Mouse (Mus musculus) embryonic facial prominence, embryonic 15.5 days (tissue): ENCODE data around the gene Nat10. TPM values are rescaled to one million over a fixed set of nuclear protein-coding genes. Genes with fewer than 3 reads are reported as not detected.
A peak's percentile ranks its signal among the peaks of the same experiment; 100 is the strongest.

Experiments used
- ATAC-seq: fragments of 200-750 bp; cut with Nextera tagmentation; 2 replicates; pipeline ENCODE4 v1.8.0; 2017; ENCODE audit warnings: low read depth, moderate TSS enrichment; ENCODE audit not compliant: insufficient number of reproducible peaks, low FRiP score, low TSS enrichment
- H3K27ac ChIP-seq: fragments of 300-500 bp; sonication (generic); replicated peaks from 2 replicates; pipeline ENCODE4 v1.5.1; 2015; ENCODE audit warnings: mild to moderate bottlenecking, inconsistent platforms
- H3K27me3 ChIP-seq: fragments of 300-500 bp; sonication (generic); 2 replicates; pipeline ENCODE4 v1.6.1; 2015; ENCODE audit warnings: inconsistent platforms
- H3K36me3 ChIP-seq: fragments of 300-500 bp; sonication (generic); 2 replicates; pipeline ENCODE4 v1.6.1; 2015; ENCODE audit warnings: mild to moderate bottlenecking, inconsistent platforms
- H3K4me1 ChIP-seq: fragments of 300-500 bp; sonication (generic); 2 replicates; pipeline ENCODE4 v1.6.1; 2015; ENCODE audit warnings: inconsistent platforms
- H3K4me2 ChIP-seq: fragments of 300-500 bp; sonication (generic); replicated peaks from 2 replicates; pipeline ENCODE4 v1.6.1; 2015; ENCODE audit warnings: mild to moderate bottlenecking, inconsistent platforms
- H3K4me3 ChIP-seq: fragments of 300-500 bp; sonication (generic); replicated peaks from 2 replicates; pipeline ENCODE4 v1.5.1; 2015; ENCODE audit warnings: mild to moderate bottlenecking, inconsistent platforms
- H3K9ac ChIP-seq: fragments of 300-500 bp; sonication (generic); 2 replicates; pipeline ENCODE4 v1.6.1; 2015; ENCODE audit warnings: inconsistent platforms
- H3K9me3 ChIP-seq: fragments of 300-500 bp; sonication (generic); replicated peaks from 2 replicates; pipeline ENCODE4 v1.6.1; 2016; ENCODE audit warnings: inconsistent platforms
- WGBS: fragments of 180-500 bp; shearing (Covaris S2); methylation state at CpG from one replicate; pipeline ENCODE4 v1.1.7; 2015; 5-methylcytosine and 5-hydroxymethylcytosine counted together
- polyA plus RNA-seq: library from polyadenylated mRNA; unstranded; fragments of >200 nt; fragmentation: Nextera tagmentation; extraction: Ambion mirVana; gene quantifications from 2 replicates; pipeline ENCODE4 v1.2.1, GENCODE M21; 2015

Gene Nat10
- polyA plus RNA-seq, 1 experiment from 2014 or later = 24.5 TPM

DNA sequence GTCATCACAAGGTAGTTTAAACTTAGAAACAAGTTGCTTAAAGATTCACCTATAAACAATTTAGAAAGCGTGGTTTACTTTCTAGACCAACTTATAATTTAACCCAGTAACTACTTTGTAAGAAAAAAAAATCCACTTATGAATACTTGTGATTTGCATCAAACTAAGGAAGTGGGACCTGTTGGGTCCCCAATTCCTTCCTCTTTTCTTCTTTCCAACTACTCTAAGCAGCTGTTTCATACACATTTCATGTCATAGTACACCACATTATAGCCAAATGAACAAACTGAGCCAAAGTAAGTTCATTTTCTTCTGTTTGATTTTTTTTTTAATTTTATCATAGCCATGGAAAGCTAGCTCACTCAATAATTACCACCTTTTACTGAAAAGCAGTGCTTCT, 24.7 kb upstream of the Nat10 start:
- ATAC-seq = no peak
- Histone ChIP-seq H3K9me3 (no peaks in the 10 kb centered on the region), H3K27me3 (no peaks in the 10 kb centered on the region), H3K4me2 (no peak overlapping the region), H3K36me3 (peaks cover 25% of the 10 kb centered on the region), H3K27ac (no peak overlapping the region), H3K4me1 (peaks cover 4% of the 10 kb centered on the region; the same call in 1 of the 2 replicates), H3K9ac (no peak overlapping the region), H3K4me3 (no peak overlapping the region)
- 98% methylated on average over 1 of the region's 1 CpGs for WGBS

DNA sequence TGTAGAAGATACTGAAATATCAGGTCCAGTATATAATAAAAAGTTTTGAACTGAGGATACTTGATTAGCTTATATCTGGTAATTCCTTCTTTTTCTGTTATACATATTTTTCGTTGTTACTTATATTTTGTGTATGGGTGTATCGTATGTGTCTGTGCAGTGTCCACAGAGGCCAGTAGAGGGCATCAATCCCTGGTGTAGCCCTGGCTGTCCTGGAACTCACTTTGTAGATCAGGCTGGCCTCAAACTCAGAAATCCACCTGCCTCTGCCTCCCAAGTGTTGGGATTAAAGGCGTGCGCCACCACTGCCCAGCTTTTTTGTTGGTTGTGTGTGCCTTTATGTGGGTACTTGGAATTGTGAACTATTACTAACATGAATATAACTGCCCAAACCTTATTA, 23.6 kb upstream of the Nat10 start:
- no peak overlapping the region for H3K4me2 ChIP-seq

GRCm38 (mm10) chr2:103762492-103762891, 1.4 kb upstream of the Nat10 start:
- peaks cover 13% of the 10 kb centered on the region; the same call in 1 of the 2 replicates for H3K4me1 ChIP-seq
- no peaks in the 10 kb centered on the region for H3K27me3 ChIP-seq
- no peak for ATAC-seq
- no peak overlapping the region for H3K27ac ChIP-seq
- no peak overlapping the region for H3K4me3 ChIP-seq
- H3K9ac ChIP-seq = no peak overlapping the region
- H3K9me3 ChIP-seq = no peaks in the 10 kb centered on the region
- 44% methylated on average over 1 of the region's 1 CpGs for WGBS
- H3K4me2 ChIP-seq = peak overlapping the region; percentile 80; the same call in 1 of the 2 replicates
- peaks cover 16% of the 10 kb centered on the region for H3K36me3 ChIP-seq

More for the DNA sequence above, 23.6 kb upstream of the Nat10 start:
- no peak for ATAC-seq
- Histone ChIP-seq H3K9me3 (no peaks in the 10 kb centered on the region), H3K4me1 (peaks cover 4% of the 10 kb centered on the region; the same call in 1 of the 2 replicates), H3K9ac (no peak overlapping the region), H3K27ac (no peak overlapping the region), H3K36me3 (peaks cover 29% of the 10 kb centered on the region), H3K4me3 (no peak overlapping the region), H3K27me3 (no peaks in the 10 kb centered on the region)
- WGBS = 80% methylated on average over 4 of the region's 4 CpGs

GRCm38 (mm10) chr2:103761993-103762392, 923 bp upstream of the Nat10 start:
- Histone ChIP-seq H3K9me3 (no peaks in the 10 kb centered on the region), H3K27me3 (no peaks in the 10 kb centered on the region), H3K36me3 (peaks cover 19% of the 10 kb centered on the region), H3K4me3 (peak overlapping the region; percentile 87), H3K27ac (no peak overlapping the region), H3K9ac (no peak overlapping the region), H3K4me1 (peaks cover 13% of the 10 kb centered on the region; the same call in 1 of the 2 replicates), H3K4me2 (peak overlapping the region; percentile 80)
- no peak for ATAC-seq
- 32% methylated on average over 4 of the region's 4 CpGs for WGBS

GRCm38 (mm10) chr2:103760421-103760820, 649 bp downstream of the Nat10 start:
- peak overlapping the region; percentile 79 for H3K27ac ChIP-seq
- no peak for ATAC-seq
- no peaks in the 10 kb centered on the region for H3K27me3 ChIP-seq
- under 1% methylated on average over 12 of the region's 12 CpGs for WGBS
- H3K4me1 ChIP-seq = peaks cover 13% of the 10 kb centered on the region; the same call in 1 of the 2 replicates
- peak overlapping the region; percentile 60 for H3K9ac ChIP-seq
- H3K36me3 ChIP-seq = peaks cover 19% of the 10 kb centered on the region; the same call in 1 of the 2 replicates
- peak overlapping the region; percentile 80 for H3K4me2 ChIP-seq
- H3K4me3 ChIP-seq = peak overlapping the region; percentile 87
- no peaks in the 10 kb centered on the region for H3K9me3 ChIP-seq

DNA sequence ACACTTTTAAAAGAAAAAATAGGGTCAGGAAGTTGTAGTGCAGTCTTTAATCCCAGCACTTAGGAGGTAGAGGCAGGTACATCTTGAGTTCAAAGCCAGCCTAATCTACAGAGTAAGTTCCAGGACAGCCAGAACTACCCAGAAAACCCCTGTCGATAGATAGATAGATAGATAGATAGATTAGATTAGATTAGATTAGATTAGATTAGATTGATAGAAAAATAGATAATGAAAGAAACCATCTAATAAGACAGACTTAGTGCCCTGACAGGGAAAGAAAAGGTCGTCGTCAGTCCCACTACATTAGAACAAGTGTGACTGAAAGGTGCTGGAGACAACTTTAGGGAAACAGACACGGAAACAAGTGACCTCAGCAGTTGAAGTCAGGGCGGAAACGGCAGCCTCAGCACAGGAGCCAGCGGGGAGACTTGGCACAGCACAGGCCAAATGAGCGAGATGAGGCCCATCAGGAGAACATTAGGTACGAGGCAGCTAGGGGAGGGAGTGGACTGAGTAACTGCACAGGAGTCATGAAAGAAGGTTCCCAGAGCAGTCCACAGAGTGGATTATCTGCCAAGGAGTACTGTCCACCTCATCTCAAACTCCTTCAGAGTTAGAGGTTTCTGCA, 5.5 kb downstream of the Nat10 start:
- Histone ChIP-seq H3K9ac (no peak overlapping the region), H3K27me3 (no peaks in the 10 kb centered on the region), H3K36me3 (peaks cover 64% of the 10 kb centered on the region), H3K4me2 (no peak overlapping the region), H3K4me3 (no peak overlapping the region), H3K27ac (no peak overlapping the region), H3K9me3 (no peaks in the 10 kb centered on the region), H3K4me1 (peaks cover 4% of the 10 kb centered on the region; the same call in 1 of the 2 replicates)
- 84% methylated on average over 9 of the region's 9 CpGs for WGBS
- no peak for ATAC-seq

GRCm38 (mm10) chr2:103754614-103755013, 6.5 kb downstream of the Nat10 start:
- H3K9me3 ChIP-seq = no peaks in the 10 kb centered on the region
- H3K36me3 ChIP-seq = peaks cover 73% of the 10 kb centered on the region
- no peak overlapping the region for H3K9ac ChIP-seq
- no peak overlapping the region for H3K4me2 ChIP-seq
- ATAC-seq = no peak
- no peak overlapping the region for H3K4me3 ChIP-seq
- WGBS = 89% methylated on average over 3 of the region's 3 CpGs
- no peaks in the 10 kb centered on the region for H3K4me1 ChIP-seq
- H3K27me3 ChIP-seq = no peaks in the 10 kb centered on the region
- no peak overlapping the region for H3K27ac ChIP-seq

DNA sequence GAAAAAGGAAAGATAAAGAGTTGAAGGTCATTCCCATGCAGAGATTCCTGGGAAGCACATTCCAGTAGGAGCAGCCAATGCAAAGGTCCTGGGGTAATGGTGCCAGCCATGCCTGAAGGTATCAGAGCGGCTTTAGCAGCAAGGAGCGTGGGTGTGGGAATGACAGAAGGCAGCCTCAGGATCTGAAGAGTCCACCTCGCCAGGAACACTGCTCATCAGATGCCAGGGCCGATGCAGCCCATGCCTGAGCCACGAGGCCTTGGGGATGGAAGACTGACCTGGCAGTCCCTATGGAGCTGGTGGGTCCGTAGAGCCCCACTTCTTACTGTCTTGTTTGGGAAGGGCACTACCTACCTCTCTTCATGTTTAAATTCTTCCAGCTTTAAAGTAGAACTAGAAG, 9.3 kb downstream of the Nat10 start:
- no peak overlapping the region for H3K9ac ChIP-seq
- H3K4me2 ChIP-seq = no peak overlapping the region
- no peaks in the 10 kb centered on the region for H3K9me3 ChIP-seq
- no peaks in the 10 kb centered on the region for H3K27me3 ChIP-seq
- 89% methylated on average over 6 of the region's 6 CpGs for WGBS
- H3K4me1 ChIP-seq = no peaks in the 10 kb centered on the region
- H3K4me3 ChIP-seq = no peak overlapping the region
- peaks cover 87% of the 10 kb centered on the region for H3K36me3 ChIP-seq
- no peak for ATAC-seq
- no peak overlapping the region for H3K27ac ChIP-seq

DNA sequence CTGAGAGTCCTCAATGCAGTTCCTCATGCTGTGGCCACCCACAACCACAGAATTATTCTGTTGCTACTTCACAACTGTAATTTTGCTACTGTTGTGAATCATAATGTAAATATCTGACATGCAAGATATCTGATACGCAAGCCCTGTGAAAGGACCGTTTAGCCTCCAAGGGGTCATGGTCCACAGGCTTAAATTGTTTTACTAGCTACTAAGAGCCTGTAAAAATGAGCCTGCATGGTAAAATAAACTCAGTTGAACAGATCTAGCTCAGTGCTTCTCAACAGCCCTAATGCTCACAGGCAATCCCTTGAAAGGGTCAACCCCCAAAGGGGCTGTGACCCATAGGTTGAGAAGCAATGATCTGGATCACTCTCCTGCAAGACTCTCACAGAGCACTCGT, 12.0 kb downstream of the Nat10 start:
- peaks cover 66% of the 10 kb centered on the region for H3K36me3 ChIP-seq
- H3K4me2 ChIP-seq = no peak overlapping the region
- H3K4me1 ChIP-seq = no peaks in the 10 kb centered on the region
- 86% methylated on average over 3 of the region's 3 CpGs for WGBS
- ATAC-seq = no peak
- no peak overlapping the region for H3K27ac ChIP-seq
- no peak overlapping the region for H3K4me3 ChIP-seq
- H3K27me3 ChIP-seq = no peaks in the 10 kb centered on the region
- no peak overlapping the region for H3K9ac ChIP-seq
- H3K9me3 ChIP-seq = no peaks in the 10 kb centered on the region

DNA sequence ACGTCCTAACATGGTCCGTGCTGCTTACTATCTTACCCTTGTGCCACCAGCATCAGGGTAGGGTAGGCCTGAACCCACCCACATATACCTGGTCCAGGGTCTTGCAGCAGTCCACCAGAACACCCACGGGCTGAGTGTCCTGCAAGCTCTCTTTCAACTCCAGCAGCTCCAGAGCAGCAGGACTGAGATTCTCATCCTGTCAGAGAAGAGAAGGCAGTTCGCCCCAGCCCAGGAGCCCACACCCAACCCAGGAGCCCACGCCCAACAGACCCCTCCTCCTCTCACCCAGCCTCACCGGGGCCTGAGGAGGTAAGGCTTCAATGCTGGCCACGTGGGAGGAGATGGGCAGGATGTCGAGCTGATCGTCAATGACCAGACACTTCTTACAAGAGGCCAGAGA, 13.2 kb downstream of the Nat10 start:
- no peak overlapping the region for H3K4me2 ChIP-seq
- no peak for ATAC-seq

GRCm38 (mm10) chr2:103746761-103747160, 14.3 kb downstream of the Nat10 start:
- H3K9me3 ChIP-seq = no peaks in the 10 kb centered on the region
- H3K27me3 ChIP-seq = no peaks in the 10 kb centered on the region
- H3K9ac ChIP-seq = no peak overlapping the region
- ATAC-seq = no peak
- WGBS = 85% methylated on average over 2 of the region's 2 CpGs
- no peaks in the 10 kb centered on the region for H3K4me1 ChIP-seq
- H3K27ac ChIP-seq = no peak overlapping the region
- peaks cover 56% of the 10 kb centered on the region for H3K36me3 ChIP-seq
- no peak overlapping the region for H3K4me2 ChIP-seq
- H3K4me3 ChIP-seq = no peak overlapping the region

More for the DNA sequence above, 13.2 kb downstream of the Nat10 start:
- no peaks in the 10 kb centered on the region for H3K4me1 ChIP-seq
- no peak overlapping the region for H3K4me3 ChIP-seq
- no peaks in the 10 kb centered on the region for H3K9me3 ChIP-seq
- H3K27me3 ChIP-seq = no peaks in the 10 kb centered on the region
- no peak overlapping the region for H3K27ac ChIP-seq
- WGBS = 90% methylated on average over 9 of the region's 9 CpGs
- H3K9ac ChIP-seq = no peak overlapping the region
- H3K36me3 ChIP-seq = peaks cover 62% of the 10 kb centered on the region

DNA sequence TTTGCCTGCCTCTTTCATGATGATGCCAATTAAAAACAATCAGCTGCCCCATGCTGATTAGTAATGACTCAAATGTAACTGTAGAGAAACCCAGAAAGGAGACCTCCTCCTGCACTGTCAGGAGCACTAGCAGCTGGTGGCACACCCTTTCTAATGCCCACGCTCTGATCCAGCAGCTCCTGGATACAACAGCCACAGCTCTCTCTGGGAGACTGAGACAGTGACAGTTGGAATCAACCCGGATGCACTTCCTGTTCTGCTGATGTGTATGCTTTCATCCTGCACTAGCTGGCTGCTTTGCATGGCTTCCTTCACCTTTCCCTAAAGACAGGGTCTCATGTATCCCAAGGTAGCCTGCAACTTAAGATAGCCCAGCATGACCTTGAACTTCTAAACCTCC, 15.0 kb downstream of the Nat10 start:
- no peaks in the 10 kb centered on the region for H3K9me3 ChIP-seq
- no peak overlapping the region for H3K27ac ChIP-seq
- H3K36me3 ChIP-seq = peaks cover 49% of the 10 kb centered on the region
- WGBS = 82% methylated on average over 2 of the region's 2 CpGs
- H3K9ac ChIP-seq = no peak overlapping the region
- no peaks in the 10 kb centered on the region for H3K4me1 ChIP-seq
- H3K27me3 ChIP-seq = no peaks in the 10 kb centered on the region
- ATAC-seq = no peak
- H3K4me2 ChIP-seq = no peak overlapping the region
- H3K4me3 ChIP-seq = no peak overlapping the region
